Mouse (Mus musculus) neutrophil, adult 5-6 weeks (primary cell): ENCODE measurements around the gene Tmem72. TPM values are rescaled to one million over a fixed set of nuclear protein-coding genes. Genes with fewer than 3 reads are reported as not detected.

Experiments used
- total RNA-seq: library from RNA; stranded (forward); fragments of 200-1000 nt; gene quantifications from 2 replicates; pipeline ENCODE4 v1.2.3, GENCODE M21; 2017

Gene Tmem72
- total RNA-seq, 1 experiment from 2014 or later = 0.23 TPM

Other genes with a start within 250 kb of the Tmem72 start
- not detected in 2 replicates for gene Olfr211, start 227.8 kb downstream of the Tmem72 start, total RNA-seq
- gene Olfr212, start 210.4 kb downstream of the Tmem72 start, total RNA-seq = not detected in 2 replicates
- not detected in 2 replicates for gene Olfr213, start 178.5 kb downstream of the Tmem72 start, total RNA-seq
- not detected in 2 replicates for gene Gm5580, start 165.8 kb downstream of the Tmem72 start, total RNA-seq
- not detected in 2 replicates for gene Olfr214, start 162.7 kb downstream of the Tmem72 start, total RNA-seq
- gene Olfr215, start 132.7 kb downstream of the Tmem72 start, total RNA-seq = not detected in 2 replicates
- gene Zfp422, start 87.9 kb downstream of the Tmem72 start, total RNA-seq = 11.6 and 12.8 TPM in 2 replicates
- gene Depp1, start 66.3 kb downstream of the Tmem72 start, total RNA-seq = not detected in 2 replicates
- 32.2 and 39.9 TPM in 2 replicates for gene Rassf4, start 43.0 kb downstream of the Tmem72 start, total RNA-seq